10 mouse cellular contexts compared by ENCODE assay signal in the genomic region with DNA sequence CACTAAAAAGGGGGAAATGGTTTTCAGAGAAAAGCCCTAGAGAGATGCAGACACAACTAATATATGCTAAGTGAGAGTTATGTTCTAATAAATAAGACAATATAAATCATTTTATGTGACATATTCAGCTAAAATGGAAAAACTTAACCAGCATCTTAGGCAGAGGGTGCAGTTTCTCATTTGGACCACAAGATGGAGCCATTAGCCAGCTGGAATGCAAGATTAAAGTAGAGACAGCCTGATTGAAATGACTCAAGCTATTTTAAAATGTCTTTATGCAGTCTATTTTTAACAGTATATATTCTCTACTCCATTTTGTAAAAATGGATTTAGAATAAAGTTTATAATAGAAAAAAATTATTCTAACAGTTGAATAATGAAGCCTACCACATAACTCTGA. TPM values are rescaled to one million over a fixed set of nuclear protein-coding genes. Genes with fewer than 3 reads are reported as not detected.
A peak's percentile ranks its signal among the peaks of the same experiment; 100 is the strongest.
DNase-seq lines count a peak whose midpoint lies in the region; ATAC-seq lines count a peak whose summit lies in the region.
"Had no signal": no experiment of that assay in that cellular context is flagged by ENCODE, and none has a peak within 500 bp of the region (broad histone marks: within the 10 kb centered on the region; RNA-seq: fewer than 3 reads in every experiment).

No protein-coding gene starts in this region.

- H3K27me3 ChIP-seq in hindbrain, embryonic 11.5 days (ENCODE audit: control insufficient read depth, insufficient read depth, low read length) = no peaks in the 10 kb centered on the region
- no peaks in the 10 kb centered on the region for H3K27me3 ChIP-seq in hindbrain, embryonic 13.5 days
- H3K27me3 ChIP-seq: liver, embryonic 13.5 days had no signal

- no peak overlapping the region for H3K27ac ChIP-seq in hindbrain, embryonic 11.5 days (ENCODE audit: low read depth, low read length)
- no peak overlapping the region for H3K27ac ChIP-seq in hindbrain, embryonic 13.5 days
- H3K27ac ChIP-seq: liver, embryonic 13.5 days had no signal

- no peak overlapping the region for H3K4me3 ChIP-seq in hindbrain, embryonic 11.5 days (ENCODE audit: low read depth, low read length)
- no peak overlapping the region for H3K4me3 ChIP-seq in hindbrain, embryonic 13.5 days
- H3K4me3 ChIP-seq: liver, embryonic 13.5 days had no signal

- no peak for ATAC-seq in hindbrain, embryonic 11.5 days (ENCODE audit: low FRiP score)
- ATAC-seq in hindbrain, embryonic 13.5 days (ENCODE audit: low FRiP score) = no peak
- ATAC-seq in erythroblast, adult 5-6 weeks (replicated peaks; ENCODE audit: low FRiP score, poor library complexity, severe bottlenecking) = peak; percentile 67
- ATAC-seq in megakaryocyte-erythroid progenitor cell, adult 5-6 weeks (replicated peaks; ENCODE audit: low FRiP score, low TSS enrichment, poor library complexity, severe bottlenecking) = no peak; the same call in 1 of the 2 replicates

- H3K4me1 ChIP-seq in hindbrain, embryonic 11.5 days (replicated peaks; ENCODE audit: control insufficient read depth, insufficient read depth, low read length) = no peaks in the 10 kb centered on the region
- H3K4me1 ChIP-seq in hindbrain, embryonic 13.5 days (replicated peaks) = peaks cover 4% of the 10 kb centered on the region; the same call in 1 of the 2 replicates
- H3K4me1 ChIP-seq: liver, embryonic 13.5 days had no signal

- H3K4me2 ChIP-seq in hindbrain, embryonic 11.5 days (replicated peaks; ENCODE audit: low read depth, low read length) = no peak overlapping the region
- no peak overlapping the region for H3K4me2 ChIP-seq in hindbrain, embryonic 13.5 days
- H3K4me2 ChIP-seq: liver, embryonic 13.5 days had no signal

- H3K9me3 ChIP-seq in hindbrain, embryonic 11.5 days (ENCODE audit: control insufficient read depth, low read length) = no peaks in the 10 kb centered on the region
- H3K9me3 ChIP-seq in hindbrain, embryonic 13.5 days = no peaks in the 10 kb centered on the region
- H3K9me3 ChIP-seq: liver, embryonic 13.5 days had no signal

- DNase-seq in hindbrain, embryonic 11.5 days (ENCODE audit: low spot score) = peak; percentile 48
- DNase-seq in 3T3-L1 (ENCODE audit: low read depth, low spot score) (peak; percentile 65), ES-CJ7 (ENCODE audit: low read depth, low spot score) (peak; percentile 23)
- no peak for DNase-seq in layer of hippocampus, postnatal 36 days
- no peak for DNase-seq in left cerebral cortex, postnatal 10 days (ENCODE audit: extremely low spot score in 1 of 2, low spot score in 2 of 2)
- DNase-seq: cerebellum, adult 11 months; liver, embryonic 13.5 days had no signal

- no peak overlapping the region for H3K9ac ChIP-seq in hindbrain, embryonic 11.5 days (ENCODE audit: low read depth, low read length)
- no peak overlapping the region for H3K9ac ChIP-seq in hindbrain, embryonic 13.5 days
- H3K9ac ChIP-seq: liver, embryonic 13.5 days had no signal

- H3K36me3 ChIP-seq in hindbrain, embryonic 11.5 days (ENCODE audit: control insufficient read depth, insufficient read depth, low read length) = no peaks in the 10 kb centered on the region
- no peaks in the 10 kb centered on the region for H3K36me3 ChIP-seq in hindbrain, embryonic 13.5 days
- H3K36me3 ChIP-seq: liver, embryonic 13.5 days had no signal

- intact Hi-C loops in left cerebral cortex, postnatal 10 days (cut with DNase I) = loop anchor here (5.0 to 10.0 kb wide), 3 partner anchors 109 to 687 kb away; a partner anchor contains a TSS

RNA-seq across cellular contexts. Expression of a gene that starts 6.6 kb away (rescaled TPM):
- polyA plus RNA-seq in hindbrain, embryonic 11.5 days (2014; fragmentation: Nextera tagmentation; extraction: Ambion mirVana) = 84.7 and 87.6 TPM in 2 replicates
- polyA plus RNA-seq in hindbrain, embryonic 13.5 days (2015; fragmentation: Nextera tagmentation; extraction: Ambion mirVana) = 77.6 and 88.2 TPM in 2 replicates
- total RNA-seq in erythroblast, adult 5-6 weeks (2015; ENCODE audit: low replicate concordance) = 13.8 and 24.7 TPM in 2 replicates
- 6.0 and 13.5 TPM in 2 replicates for total RNA-seq in erythroblast, adult 5-6 weeks (2017; ENCODE audit: low replicate concordance)
- 59.8 and 92.5 TPM in 2 replicates for total RNA-seq in megakaryocyte-erythroid progenitor cell, adult 5-6 weeks (2014; fragmentation: Nextera tagmentation)
- total RNA-seq in megakaryocyte-erythroid progenitor cell, adult 5-6 weeks (2017) = 107 and 111 TPM in 2 replicates
- total RNA-seq in layer of hippocampus, postnatal 36 days (2021) = 10 to 100 TPM; 18.9 to 21.4 TPM
- 10 to 100 TPM; 23.5 to 24.7 TPM for total RNA-seq in left cerebral cortex, postnatal 10 days (2021)

RNA-seq across cellular contexts. Expression of a gene that starts 6.7 kb away (rescaled TPM):
- polyA plus RNA-seq in hindbrain, embryonic 11.5 days (2014; fragmentation: Nextera tagmentation; extraction: Ambion mirVana) = 24.5 and 27.2 TPM in 2 replicates
- polyA plus RNA-seq in hindbrain, embryonic 13.5 days (2015; fragmentation: Nextera tagmentation; extraction: Ambion mirVana) = 24.8 and 26.7 TPM in 2 replicates
- 0.77 and 2.1 TPM in 2 replicates for total RNA-seq in erythroblast, adult 5-6 weeks (2015; ENCODE audit: low replicate concordance)
- 2.3 and 3.6 TPM in 2 replicates for total RNA-seq in erythroblast, adult 5-6 weeks (2017; ENCODE audit: low replicate concordance)
- total RNA-seq in megakaryocyte-erythroid progenitor cell, adult 5-6 weeks (2014; fragmentation: Nextera tagmentation) = 17.0 and 22.5 TPM in 2 replicates
- total RNA-seq in megakaryocyte-erythroid progenitor cell, adult 5-6 weeks (2017) = 13.1 and 25.6 TPM in 2 replicates
- total RNA-seq in layer of hippocampus, postnatal 36 days (2021) = 10 to 100 TPM; 16.8 to 17.8 TPM
- 10 to 100 TPM; 27.3 to 29.9 TPM for total RNA-seq in left cerebral cortex, postnatal 10 days (2021)

Comparison
In these comparisons a context has a peak if more than half of its experiments do, and no peak if none do; other contexts are left out.
1. DNase-seq: peak in hindbrain, embryonic 11.5 days (single experiment), 3T3-L1 (single experiment) and ES-CJ7 (single experiment); none in layer of hippocampus, postnatal 36 days (0 of 2) and left cerebral cortex, postnatal 10 days (0 of 2).